Mouse (Mus musculus) heart, postnatal 0 days (tissue): Measurements from ENCODE around the gene Tspan14.

Experiments used
- CTCF ChIP-seq: IDR thresholded peaks from 2 replicates; pipeline ENCODE4 v1.5.1; 2016; ENCODE audit warnings: antibody characterized with exemption, control low read depth, low read depth
- EP300 ChIP-seq: IDR thresholded peaks from 2 replicates; pipeline ENCODE4 v1.6.1; 2016; ENCODE audit warnings: antibody characterized with exemption, low read depth

DNA sequence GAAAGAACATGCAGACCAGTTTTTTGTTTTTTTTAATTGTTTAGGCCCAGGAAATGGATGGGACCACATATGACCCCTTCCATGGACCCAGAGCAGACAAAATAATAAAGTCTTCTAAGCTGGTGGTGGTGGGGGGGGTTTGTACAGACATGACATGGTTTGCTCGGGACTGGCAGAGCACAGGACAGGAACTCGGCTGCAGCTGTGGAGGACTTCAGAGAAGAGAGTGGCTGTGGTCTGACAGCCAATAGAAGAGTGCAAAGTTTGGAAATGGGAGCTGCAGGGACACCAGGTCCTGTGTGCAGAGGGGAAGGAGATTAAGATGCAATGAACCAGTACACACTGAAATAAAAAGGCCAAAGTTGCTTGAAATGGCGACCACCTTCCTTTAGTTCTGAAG lies 7.0 kb downstream of the Tspan14 start:
- no peak for TF ChIP-seq CTCF
- no peak for TF ChIP-seq EP300
